Mouse (Mus musculus): ENCODE measurements around the gene Cfc1. TPM values are rescaled to one million over a fixed set of nuclear protein-coding genes. Genes with fewer than 3 reads are reported as not detected.
"Not testable (repeated sequence)": the region's sequence is repeated elsewhere in the genome, so short reads cannot be mapped to it uniquely, and the experiment has no call there.

Cfc1 gene
- not detected for total RNA-seq (2021)
- long read RNA-seq, experiment 1: 0 reads
- long read RNA-seq, experiment 2: 0 reads

DNA sequence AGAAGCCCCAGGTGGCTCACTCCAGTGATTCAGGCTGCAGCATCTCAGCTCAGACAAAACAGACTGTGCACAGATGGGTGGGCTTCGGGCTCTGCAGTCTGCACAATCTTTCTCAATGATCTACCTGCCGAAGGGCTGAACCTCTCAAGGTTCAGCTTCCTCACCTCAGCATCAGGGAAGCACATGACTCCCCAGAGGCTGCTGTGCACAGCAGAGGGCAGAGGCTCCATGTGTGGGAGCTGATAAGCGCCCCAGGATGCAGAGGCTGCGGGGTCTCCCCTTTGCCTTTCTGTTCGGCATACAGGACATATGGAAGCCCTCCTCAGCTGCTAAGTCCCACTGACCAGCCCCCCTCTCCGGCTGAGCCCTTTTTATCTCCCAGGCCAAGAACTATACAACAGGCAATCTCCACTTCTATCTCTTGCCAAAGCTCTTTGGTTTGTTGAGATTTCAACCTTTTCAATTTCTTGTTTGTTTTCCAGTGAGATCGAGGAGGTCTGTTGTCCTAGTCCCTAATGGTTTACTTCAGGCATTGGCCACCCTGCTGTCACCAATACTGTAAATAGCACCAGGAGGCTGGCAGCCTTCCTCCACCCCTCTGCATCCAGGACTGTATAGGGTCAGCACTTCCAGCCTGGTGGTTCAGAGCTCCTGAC, at the start of gene Cfc1:
Gene Cfc1, plus strand, starts transcription at position 606 of the 656 bp plus-strand sequence.
- not testable (repeated sequence) for DNase-seq (ENCODE audit: low spot score in 2 of 2)

DNA sequence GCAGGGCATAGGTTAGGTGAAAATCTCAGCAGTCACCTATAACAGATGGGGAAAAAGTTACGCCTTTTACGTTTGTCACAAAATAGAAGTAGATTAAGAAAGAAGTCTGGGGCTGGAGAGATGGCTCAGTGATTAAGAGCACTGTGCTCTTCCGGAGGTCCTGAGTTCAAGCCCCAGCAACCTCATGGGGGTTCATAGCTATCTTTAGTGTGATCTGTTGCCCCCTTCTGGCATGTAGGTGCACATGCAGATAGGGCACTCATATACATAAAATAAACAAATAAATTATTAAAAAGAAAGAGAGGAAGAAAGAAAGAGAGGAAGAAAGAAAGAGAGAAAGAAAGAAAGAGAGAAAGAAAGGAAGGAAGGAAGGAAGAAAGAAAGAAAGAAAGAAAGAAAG, 48.1 kb upstream of the Cfc1 start:
- no peak for DNase-seq (ENCODE audit: low spot score in 2 of 2)

DNA sequence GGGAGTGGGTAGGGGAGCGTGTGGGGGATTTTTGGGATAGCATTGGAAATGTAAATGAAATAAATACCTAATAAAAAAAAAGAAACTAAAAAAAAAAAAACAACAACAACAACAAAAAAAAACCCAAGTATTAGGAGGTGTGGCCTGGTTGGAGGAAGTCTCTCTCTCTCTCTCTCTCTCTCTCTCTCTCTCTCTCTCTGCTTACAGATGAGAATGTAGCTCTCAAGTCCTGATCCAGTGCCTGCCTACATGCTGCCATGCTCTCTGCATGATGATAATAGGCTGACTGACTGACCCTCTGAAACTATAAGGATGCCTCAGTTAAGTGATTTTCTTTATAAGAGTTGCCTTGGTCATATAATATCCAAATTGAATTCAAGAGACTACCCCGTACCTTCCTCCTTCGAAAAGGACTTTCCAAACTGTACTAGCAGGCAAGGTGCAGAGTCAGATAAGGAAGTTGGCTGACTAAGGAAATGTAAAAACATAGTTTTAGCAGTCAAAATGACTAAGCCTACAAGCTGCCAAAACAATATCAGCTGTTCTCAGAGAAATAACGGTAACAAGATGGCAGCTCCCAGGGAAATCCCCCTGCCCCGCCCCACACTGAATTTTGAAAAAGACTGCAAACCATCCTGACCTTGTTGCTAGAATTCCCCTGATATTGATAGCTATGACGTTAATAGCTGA, 45.5 kb upstream of the Cfc1 start:
- no peak for DNase-seq (ENCODE audit: low spot score in 2 of 2)

DNA sequence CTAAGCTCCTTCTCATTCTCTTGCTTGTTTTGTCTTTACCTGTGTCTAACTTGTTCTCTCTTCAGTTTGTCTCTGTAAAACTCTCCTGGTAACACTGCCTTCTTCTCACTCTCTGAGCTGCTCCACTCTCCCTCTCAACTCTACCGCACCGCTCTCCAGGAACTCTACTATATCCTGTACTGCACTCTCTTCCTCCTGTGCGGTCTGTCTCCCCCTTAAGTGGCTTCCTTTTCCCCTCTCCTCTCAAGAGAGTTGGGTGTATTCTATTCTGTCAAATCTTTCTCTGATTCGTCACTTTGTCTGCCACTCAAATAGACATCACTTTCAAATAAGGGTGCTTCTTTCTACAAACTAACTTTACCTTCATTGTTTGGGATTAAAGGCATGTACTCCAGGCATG, 44.0 kb upstream of the Cfc1 start:
- no peak for DNase-seq (ENCODE audit: low spot score in 2 of 2)

DNA sequence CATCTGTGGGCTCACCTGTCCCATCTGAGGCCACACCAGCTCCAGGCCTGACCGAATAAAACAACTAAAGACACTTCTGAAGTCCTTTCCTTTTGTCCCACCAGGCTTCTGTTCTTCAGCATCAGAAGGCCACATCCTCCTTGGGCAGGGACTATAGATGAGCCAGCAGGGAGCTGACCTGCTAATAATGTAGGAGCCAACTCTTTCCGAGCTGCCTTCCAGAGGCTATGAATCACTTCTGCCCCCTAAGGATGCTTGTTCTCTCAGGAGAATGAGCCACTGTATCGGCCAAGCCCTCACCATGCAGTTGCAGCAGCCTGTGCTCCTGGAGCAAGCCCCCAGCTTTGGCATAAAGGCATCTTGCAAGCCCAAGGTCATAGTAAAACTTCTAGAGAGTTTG, 32.5 kb upstream of the Cfc1 start:
- DNase-seq (ENCODE audit: low spot score in 2 of 2): no peak

DNA sequence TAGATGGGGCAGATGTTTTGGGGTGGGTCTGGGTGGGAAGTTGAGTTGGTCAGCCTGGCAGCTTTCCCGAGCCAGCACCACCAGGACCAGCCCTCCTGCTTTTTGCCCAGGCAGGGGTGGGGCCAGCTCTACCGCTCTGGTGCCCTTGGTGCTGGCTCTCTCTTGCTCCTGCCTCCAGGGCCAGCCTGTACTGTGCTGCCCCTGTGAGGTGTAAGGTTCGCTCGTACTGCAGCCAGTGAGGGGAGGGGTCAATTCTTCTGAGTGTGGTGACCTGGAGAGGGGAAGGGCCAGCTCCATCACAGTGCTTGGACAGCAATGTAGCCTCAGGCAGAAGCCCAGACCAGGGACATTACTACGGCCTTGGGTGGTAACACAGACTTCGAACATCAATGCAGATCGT, 30.1 kb upstream of the Cfc1 start:
- DNase-seq (ENCODE audit: low spot score in 2 of 2): no peak

DNA sequence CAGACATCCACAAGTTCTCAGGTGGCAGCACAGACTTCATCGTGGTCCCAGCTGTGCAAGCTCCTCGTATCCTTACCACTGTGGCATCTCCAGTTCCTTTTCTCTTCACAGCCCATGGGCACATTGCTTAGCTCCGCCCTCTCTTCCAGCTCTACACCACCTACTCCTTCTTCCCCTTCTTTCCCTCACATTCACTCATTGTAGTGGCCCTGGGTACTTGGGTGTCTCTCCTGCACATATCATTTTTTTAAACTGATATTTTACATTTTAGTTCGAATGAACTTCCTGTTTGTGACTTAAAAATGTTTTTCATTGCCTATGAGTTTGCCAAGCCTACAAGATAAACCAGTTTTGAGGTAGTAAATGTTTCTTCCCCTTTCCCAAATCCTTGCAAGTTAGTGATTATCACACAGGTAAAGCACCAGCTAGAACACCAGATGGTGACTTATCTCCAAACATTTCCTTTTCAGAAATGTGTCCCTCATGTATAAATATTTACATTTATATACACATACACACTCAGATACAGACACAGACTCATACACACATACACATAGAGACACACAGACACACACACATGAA, 29.4 kb upstream of the Cfc1 start:
- no peak for DNase-seq (ENCODE audit: low spot score in 2 of 2)

DNA sequence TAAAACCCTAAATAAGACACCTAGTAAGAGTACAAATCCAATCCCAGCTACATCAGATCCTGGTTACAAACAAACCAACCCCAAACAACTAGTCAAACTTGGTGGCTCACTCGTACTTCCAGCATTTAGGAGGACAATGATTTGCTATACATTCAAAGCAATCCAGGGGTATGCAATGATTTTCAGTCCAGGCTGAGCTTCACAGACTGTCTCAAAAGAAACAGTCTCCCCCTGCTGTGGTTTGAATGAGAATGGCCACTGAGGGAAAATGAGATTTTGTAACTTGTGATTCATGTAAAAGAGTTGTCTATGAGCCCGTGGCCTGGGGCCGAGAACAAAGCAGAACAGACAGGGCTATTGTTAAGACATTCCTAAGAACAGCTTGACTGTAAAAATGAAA, 27.5 kb upstream of the Cfc1 start:
- DNase-seq (ENCODE audit: low spot score in 2 of 2): no peak

DNA sequence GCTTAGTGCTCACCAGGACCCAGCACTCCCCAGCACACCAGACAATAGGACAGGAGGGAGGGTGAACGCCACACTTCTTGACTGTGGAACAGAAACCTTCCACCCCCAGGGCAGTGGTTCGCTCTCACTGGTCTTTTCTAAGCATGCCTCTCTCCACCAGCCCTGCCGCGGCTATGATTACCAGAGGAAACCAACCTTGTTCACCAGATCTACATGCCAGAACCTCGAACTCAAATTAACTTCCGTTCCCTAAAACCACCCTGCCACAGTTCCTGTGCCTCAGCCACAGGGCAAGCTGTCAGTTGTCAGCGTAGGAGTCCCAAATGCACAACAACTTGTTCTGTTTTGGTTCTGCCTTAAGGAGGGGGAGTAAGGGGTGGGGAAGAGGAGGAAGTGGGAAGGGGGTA, 24.9 kb upstream of the Cfc1 start:
- DNase-seq (ENCODE audit: low spot score in 2 of 2): peak in 1 of 2 experiments; percentile 22

DNA sequence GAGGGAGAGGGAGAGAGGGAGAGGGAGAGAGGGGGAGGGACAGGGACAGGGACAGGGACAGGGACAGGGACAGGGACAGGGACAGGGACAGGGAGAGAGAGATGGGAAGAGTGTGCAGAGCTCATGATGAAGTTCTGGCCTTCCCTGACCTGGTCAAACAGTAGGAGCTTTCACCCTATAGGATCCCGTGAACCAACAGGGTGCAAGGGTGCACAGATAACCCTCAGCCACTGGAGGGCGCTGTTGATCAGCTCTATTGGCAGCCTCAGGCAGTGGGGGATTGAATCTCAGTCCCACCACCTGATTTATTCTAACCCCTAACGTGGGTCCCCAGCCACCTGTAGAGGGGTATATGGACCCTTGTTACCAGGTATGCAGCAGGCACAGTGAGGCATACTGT, 24.4 kb upstream of the Cfc1 start:
- peak; percentile 49 to 53 for DNase-seq (ENCODE audit: low spot score in 2 of 2)

DNA sequence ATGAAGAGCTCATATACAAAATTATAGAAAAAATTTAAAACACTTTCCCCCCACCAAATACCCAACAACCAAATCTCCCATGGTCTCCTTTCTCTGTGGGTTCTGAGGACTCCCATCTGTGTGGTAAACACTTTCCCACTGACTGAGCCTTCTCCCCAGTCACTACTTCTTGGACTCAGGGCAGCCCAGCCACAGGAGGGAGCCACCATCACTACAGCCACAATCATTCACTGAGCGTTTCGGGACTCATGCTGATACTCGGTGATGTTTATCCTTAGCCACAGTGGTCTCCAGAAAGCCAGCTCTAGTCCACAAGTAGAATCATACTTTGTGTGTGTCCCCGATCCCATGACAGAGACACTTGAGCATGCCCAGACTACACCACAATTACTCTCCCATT, 22.4 kb upstream of the Cfc1 start:
- DNase-seq (ENCODE audit: low spot score in 2 of 2): no peak

DNA sequence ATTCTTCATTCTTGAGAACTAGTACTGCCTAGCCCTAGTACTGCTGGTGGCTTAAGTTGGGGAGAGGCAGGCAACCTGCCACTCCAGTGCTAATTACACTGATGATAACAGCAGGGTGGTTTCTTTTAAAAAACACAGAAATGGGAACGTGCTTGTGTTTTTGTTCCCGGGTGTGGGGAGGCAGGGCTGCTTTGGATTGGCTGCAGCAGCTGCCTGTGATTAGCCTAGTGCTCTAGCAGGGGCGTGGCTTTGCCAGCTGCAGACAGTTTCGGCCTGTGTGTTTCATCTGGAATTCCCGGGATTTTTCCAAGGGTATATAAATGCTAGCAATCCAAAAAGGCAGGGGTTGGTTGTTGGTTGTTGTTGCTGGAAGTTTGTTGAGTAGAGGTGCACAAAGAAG, 18.9 kb upstream of the Cfc1 start:
- DNase-seq (ENCODE audit: low spot score in 2 of 2): no peak

DNA sequence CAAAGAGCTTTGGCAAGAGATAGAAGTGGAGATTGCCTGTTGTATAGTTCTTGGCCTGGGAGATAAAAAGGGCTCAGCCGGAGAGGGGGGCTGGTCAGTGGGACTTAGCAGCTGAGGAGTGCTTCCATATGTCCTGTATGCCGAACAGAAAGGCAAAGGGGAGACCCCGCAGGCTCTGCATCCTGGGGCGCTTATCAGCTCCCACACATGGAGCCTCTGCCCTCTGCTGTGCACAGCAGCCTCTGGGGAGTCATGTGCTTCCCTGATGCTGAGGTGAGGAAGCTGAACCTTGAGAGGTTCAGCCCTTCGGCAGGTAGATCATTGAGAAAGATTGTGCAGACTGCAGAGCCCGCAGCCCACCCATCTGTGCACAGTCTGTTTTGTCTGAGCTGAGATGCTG, 18.2 kb upstream of the Cfc1 start:
- not testable (repeated sequence) for DNase-seq (ENCODE audit: low spot score in 2 of 2)

DNA sequence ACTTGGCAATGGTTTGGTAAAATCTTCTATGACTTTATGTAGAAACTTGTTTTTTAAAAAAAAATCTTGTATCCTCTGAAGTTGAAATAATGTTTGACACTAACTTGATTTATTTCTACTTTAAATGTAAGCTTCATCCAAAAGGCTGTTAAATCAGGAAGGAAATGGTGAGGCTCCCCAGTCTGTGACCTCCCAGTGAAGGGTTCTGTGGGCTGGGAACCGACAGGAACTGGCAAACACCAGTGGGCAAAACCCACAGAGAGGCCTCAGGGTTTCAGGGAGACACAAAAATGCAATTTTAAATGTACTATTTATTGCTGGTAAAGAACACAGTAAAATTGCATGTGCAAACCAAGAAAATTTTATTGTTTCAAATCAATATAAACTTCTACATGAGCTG, 17.7 kb upstream of the Cfc1 start:
- DNase-seq (ENCODE audit: low spot score in 2 of 2): not testable (repeated sequence)

DNA sequence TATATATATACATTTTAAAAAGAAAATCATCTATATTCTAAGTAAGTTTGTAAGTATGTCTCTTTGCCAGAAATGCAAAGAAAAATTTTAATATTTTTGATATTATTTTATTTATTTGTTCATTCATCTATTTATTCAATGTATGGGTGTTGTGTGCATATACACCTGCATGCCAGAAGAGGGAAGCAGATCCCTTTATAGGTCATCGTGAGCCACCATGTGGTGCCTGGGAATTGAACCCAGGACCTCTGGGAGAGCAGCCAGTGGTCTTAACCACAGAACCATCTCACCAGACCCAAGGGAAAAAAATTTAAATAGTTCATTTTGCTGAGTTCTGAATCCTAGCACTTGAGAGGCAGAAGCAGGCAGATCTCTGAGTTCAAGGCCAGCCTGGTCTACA, 17.2 kb upstream of the Cfc1 start:
- DNase-seq (ENCODE audit: low spot score in 2 of 2): no peak

DNA sequence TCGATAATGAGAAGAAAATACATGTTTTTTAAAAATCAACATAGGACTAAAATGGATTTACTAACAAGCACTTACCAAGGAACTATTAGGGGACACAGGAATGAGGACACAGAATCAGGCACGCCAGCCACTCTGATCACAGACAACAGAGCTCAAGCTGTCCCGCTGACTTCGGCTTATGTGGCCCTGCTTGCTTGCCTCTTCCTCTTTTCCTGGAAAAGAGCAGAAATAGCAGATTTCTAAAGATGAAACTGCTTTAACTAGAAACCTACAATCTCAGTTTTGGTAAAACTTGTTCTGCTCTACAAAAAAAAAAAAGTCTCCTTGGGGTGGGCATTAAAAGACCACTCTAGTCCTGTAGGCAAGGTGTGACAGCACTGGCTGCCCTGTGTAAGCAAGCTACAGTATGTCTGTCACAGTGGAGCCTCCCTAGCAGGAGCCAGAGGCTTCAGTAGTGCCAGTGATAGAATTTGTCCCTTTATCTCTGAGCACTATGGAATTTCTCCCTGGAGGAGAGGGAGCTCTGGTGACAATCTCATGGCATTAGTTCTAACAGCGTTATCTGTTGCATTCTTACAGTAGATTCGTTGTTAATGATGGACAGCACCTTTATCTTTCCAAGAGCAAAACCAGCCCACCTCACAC, 13.1 kb upstream of the Cfc1 start:
- no peak for DNase-seq (ENCODE audit: low spot score in 2 of 2)

DNA sequence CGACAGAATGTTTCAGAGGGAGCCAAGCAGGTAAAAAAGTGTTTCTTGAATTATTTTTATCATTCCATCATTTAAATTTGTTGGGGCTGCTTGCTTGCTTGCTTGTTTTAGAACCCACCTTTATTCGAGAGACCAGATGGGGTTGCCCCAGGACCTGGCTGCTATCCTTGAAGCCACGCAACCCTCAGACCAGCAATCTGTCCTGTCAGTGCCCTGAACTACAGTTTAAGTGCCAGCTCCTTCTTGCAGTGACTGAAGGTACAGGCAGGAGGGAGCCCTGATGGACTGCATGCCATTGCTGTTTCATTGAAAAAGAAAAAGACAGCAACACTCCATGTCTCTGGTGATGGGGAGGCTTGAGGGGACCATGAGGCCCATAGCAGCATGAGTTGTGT, 12.6 kb upstream of the Cfc1 start:
- no peak for DNase-seq (ENCODE audit: low spot score in 2 of 2)

DNA sequence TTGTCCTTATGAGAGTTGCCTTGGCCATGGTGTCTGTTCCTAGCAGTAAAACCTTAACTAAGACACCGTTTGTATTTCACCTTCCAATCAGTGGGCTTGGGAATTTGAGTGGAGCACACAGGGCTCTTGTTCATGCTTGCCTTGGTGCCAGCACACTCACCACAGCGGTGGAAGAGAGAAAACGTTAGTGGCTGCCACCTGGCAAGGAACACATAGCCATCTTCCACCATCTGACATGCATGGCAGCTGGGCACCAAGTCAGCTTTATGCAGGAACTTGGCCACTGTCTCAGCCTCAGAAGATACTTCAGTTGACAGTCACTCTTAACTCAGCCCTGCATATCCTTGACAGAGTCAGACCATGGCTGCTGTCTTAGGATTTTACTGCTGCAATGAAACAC, 11.8 kb upstream of the Cfc1 start:
- DNase-seq (ENCODE audit: low spot score in 2 of 2): no peak

DNA sequence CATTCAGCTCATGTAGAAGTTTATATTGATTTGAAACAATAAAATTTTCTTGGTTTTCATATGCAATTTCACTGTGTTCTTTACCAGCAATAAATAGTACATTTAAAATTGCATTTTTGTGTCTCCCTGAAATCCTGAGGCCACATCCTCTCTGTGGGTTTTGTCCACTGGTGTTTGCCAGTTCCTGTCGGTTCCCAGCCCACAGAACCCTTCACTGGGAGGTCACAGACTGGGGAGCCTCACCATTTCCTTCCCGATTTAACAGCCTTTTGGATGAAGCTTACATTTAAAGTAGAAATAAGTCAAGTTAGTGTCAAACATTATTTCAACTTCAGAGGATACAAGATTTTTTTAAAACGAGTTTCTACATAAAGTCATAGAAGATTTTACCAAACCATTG, 874 bp upstream of the Cfc1 start:
- not testable (repeated sequence) for DNase-seq (ENCODE audit: low spot score in 2 of 2)

DNA sequence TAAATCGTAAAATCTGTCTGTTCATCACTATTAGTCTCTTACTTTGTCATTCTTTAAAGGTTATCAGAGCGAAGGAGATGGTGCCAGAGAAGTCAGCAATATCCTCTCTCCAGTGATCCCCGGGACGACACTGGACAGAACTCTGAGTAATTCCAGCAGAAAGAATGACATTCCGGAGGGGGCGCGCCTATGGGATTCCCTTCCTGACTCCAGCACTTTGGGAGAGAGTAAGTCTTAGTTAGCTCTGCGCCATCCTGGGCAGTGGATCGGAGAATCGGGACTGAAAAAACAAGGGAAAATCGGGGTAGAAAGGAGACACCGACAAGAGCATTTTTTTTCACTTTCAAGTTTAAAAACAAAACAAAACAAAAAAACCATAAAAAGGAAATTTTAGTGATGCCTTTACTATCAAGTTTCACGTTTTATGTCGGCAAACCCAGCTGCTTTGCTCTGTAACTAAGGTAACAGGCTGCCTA, 881 bp downstream of the Cfc1 start:
- no peak for DNase-seq (ENCODE audit: low spot score in 2 of 2)

DNA sequence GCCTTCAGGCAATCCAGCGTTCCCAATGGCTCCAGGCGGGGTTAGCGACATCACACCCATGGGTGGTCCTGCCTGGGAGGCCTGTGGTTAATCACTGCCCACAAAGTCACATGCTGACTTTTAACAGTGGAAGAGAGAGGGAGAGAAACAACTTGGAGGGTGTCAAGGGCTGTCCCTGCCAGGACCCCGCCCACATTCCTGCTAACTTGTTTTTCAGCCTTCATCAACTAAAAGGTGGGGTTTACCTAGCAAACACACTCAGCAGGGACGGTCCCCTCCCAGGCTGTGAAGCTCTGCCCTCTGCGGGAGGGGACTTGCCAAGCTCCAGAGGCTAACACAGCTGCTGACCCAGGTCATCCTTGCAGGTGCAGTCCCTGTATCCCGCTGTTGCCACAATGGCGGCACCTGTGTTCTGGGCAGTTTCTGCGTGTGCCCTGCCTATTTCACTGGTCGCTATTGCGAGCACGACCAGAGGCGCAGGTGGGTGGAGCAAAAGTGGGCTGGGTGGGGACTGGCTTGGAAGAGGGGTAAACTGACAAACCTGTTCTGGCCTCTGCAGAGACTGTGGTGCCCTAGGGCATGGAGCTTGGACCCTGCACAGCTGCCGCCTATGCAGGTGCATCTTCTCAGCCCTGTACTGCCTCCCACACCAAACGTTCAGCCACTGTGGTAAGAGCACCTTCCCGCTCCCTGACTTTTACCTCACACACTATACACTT, 1.5 kb downstream of the Cfc1 start:
- DNase-seq (ENCODE audit: low spot score in 2 of 2): no peak

Data from layer of hippocampus, postnatal 14 days (tissue).